Mouse (Mus musculus) left cerebral cortex, adult 18-20 months (tissue): Measurements from ENCODE around the gene Fastkd1. TPM values are rescaled to one million over a fixed set of nuclear protein-coding genes. Genes with fewer than 3 reads are reported as not detected.
"Not testable (repeated sequence)": the region's sequence is repeated elsewhere in the genome, so short reads cannot be mapped to it uniquely, and the experiment has no call there.

Experiments used
- DNase-seq, 2 experiments: peaks; one replicate each; pipeline ENCODE4 v3.0.0; 2021 to 2022; ENCODE audit warnings: low spot score in 2 of 2, mixed read lengths in 1 of 2
- long read RNA-seq, 2 experiments: library from polyadenylated mRNA; stranded (forward); transcript quantifications; one replicate each; pipeline ENCODE4 v2.0.0; 2021
- total RNA-seq, 2 experiments: library from RNA; stranded (reverse); gene quantifications; 2 replicates each; pipeline ENCODE4 v1.2.3; 2021

Gene Fastkd1
- total RNA-seq, result 10 to 100 TPM; 14.4 to 15.4 TPM
- long read RNA-seq, experiment 1, partial matches to known transcripts, result 4 of 9 reads
- long read RNA-seq, experiment 1, other reads (novel, unspliced or antisense), result 1 of 9 reads
- long read RNA-seq, experiment 2, partial matches to known transcripts, result 2 of 4 reads
- long read RNA-seq, experiment 2, other reads (novel, unspliced or antisense), result 0 of 4 reads

- DNase-seq, result peak; percentile 84 to 92
Observed at GRCm38 (mm10) chr2:69712981-69713625, at the start of gene Fastkd1. Fastkd1 (minus strand) TSS chr2:69713516.

GRCm38 (mm10) chr2:69760980-69761379 is 47.7 kb upstream of the Fastkd1 start:
- no peak for DNase-seq

- DNase-seq, result no peak
Observed at GRCm38 (mm10) chr2:69745091-69745490, 31.8 kb upstream of the Fastkd1 start.

DNA sequence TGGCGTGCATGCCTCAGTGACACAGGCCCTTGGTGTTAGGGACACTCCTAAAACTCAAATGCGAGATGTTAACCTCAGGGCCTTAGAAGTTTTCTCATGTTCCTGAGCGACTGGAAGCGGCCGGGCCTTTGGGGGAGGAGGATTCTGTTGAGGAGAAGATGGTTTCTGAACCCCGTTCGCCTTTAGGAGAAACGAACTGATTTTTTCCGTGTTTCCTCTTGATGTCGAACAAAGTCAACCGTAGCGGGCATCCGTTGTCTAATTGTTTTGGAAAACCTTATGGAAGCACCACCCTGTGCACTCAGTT is 10.2 kb upstream of the Fastkd1 start:
- DNase-seq, result no peak

GRCm38 (mm10) chr2:69722650-69723518 is 9.6 kb upstream of the Fastkd1 start:
- peak; percentile 95 to 96 for DNase-seq

DNA sequence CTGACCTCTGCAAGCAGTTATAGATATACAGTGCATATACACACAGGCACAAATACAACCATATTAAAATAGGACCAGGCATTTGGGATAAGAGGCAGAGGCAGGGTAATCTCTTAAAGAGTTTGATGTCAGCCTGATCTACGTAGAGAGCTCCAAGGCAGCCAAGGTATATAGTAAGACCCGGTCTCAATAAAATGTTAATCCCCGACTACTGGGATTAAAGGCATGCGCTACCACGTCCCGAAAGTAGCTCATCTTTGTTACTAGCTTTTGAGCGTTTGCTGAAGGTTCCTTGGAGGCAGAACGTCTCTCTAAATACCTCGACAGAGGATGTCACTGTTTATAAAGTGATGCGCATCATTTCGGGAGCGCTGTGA is 8.9 kb upstream of the Fastkd1 start, which contains the start of gene Ppig:
Ppig (plus strand) TSS at position 273 of the 377 bp plus-strand sequence.
- DNase-seq, result no peak

GRCm38 (mm10) chr2:69719121-69719520 is 5.8 kb upstream of the Fastkd1 start:
- DNase-seq, result no peak

DNA sequence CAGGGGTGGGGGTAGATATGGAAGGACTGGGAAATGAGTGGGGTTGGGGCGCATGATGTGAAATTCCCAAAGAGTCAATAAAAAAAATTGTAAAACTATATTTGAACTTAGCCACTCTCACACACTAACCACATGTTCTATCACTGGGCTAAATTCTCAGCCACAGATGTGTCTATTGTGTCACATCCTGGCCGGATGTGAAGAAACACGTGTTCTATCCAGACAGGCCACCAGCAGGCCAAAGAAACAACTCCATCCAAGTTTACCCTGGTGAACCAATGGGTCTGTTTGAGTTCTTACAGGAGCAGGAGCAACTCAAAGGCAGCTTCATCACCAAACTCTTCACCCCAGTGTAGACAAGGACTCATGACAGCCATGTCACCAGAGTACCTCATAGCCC is 3.2 kb upstream of the Fastkd1 start:
- no peak for DNase-seq

DNA sequence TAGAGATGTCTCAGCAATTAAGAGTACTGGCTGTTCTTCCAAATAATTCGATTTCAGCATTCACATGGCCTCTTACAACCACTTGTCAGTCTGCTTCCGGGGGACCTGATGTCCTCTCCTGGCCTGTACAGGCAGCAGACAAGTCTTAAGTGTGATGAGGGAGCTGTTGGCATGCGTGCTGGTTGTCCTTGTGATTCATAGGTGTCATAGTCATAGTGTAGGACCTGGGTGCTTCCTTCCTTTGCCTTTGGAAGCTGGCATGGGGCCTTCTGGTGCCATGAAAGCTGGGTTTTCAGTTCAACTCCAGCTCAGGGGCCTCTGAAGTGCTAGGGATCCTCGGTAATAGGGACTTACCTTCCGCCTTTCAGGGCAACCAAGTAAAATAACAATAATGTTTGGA is 810 bp upstream of the Fastkd1 start:
- DNase-seq, result no peak

DNA sequence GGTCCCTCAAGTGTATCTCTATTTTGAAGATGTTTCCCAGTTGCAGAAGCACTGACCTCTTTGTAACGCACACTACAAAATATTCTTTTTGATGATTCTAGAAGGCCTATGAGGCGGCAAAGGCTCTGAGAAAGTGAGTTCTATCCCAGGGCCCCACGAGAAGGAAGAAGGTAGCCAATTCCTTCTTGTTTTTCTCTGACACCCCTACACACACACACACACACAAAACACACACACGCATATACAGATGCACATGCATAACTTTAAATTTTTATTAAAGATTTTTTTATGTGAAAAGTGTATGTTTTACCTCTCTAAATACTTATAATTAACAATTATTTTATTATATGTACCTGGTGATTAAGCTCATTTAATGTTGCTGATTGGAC is 304 bp upstream of the Fastkd1 start:
- DNase-seq, result no peak

GRCm38 (mm10) chr2:69712171-69712570 is 1.1 kb downstream of the Fastkd1 start:
- peak; percentile 22 to 27 for DNase-seq

- DNase-seq, result no peak
Observed at GRCm38 (mm10) chr2:69700446-69700845, 12.9 kb downstream of the Fastkd1 start.

GRCm38 (mm10) chr2:69693501-69693900 is 19.8 kb downstream of the Fastkd1 start:
- DNase-seq, result no peak

DNA sequence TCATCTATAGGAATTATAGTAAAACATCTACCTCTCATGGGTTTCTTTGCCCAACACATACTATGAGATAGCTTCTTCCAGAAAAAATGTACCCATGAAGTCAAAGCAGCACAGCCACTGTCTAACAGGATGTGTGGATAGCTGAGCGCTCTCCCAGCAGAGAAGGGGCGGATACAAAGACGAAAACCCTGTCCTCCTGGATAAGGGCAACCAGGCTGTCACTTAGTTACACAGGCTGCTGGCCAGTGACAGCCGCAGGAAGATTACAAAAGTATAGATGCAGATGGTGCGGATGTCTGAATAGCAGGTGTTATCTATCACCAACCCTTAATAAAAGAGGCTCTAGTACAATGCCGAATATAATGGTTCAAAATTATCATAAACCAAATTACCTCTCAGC is 22.5 kb downstream of the Fastkd1 start:
- DNase-seq, result no peak

GRCm38 (mm10) chr2:69690214-69690613 is 23.1 kb downstream of the Fastkd1 start:
- DNase-seq, result no peak

DNA sequence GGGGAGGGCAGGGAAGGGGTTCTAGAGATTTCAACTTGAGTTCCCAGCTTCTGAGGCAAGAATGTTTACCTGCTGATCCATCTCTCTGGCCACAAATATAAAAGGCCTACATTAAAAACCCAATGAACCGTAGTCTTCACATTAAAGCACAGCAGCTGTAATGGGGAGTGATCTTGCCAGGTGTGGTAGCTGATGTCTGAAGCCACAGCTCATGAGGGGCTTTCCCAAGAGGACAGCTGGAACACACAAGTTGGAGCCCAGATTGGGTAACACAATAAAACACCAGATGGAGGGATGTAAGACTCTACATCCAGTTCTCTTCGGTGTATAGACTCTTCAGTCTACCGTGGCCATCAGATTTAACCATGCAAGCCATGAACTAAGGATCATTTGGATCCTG is 28.8 kb downstream of the Fastkd1 start:
- DNase-seq, result no peak

- DNase-seq, result no peak
Observed at GRCm38 (mm10) chr2:69683036-69683805, 30.1 kb downstream of the Fastkd1 start.

DNA sequence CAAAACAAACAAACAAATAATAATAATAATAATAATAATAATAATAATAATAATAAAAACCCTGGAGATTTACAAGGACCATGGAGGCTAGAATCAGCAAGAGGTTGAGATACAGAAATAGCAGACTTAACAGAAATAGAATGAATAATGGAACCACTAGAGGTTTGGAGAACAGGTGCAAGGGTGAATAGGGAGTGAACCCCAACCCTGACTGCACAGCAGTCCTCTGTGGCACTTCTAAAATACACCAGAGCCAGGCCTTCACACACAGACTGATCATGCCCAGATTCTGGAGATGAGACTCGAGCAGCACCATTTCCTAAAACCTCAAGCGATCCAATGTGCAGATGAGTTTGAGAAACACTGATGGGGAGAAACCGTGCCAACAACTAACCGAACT is 31.4 kb downstream of the Fastkd1 start:
- no peak for DNase-seq

- DNase-seq, result no peak
Observed at GRCm38 (mm10) chr2:69679990-69680389, 33.3 kb downstream of the Fastkd1 start.

- not testable (repeated sequence) for DNase-seq
Observed at GRCm38 (mm10) chr2:69677215-69677614, 36.1 kb downstream of the Fastkd1 start.

DNA sequence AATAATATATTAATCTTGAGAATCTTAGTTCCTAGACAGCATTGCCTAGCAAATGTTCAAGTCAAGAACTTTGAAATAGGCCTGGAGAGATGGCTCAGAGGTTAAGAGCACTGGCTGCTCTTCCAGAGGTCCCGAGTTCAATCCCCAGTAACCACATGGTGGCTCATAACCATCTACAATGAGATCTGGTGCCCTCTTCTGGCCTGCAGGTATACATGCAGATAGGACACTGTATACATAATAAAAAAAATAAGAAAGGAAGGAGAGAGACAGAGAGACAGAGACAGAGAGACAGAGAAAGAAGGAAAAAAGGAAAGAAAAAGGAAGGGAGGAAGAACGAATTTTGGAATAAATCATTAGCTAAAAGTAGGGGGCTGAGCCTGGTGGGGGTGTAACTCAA is 36.6 kb downstream of the Fastkd1 start:
- DNase-seq, result no peak

DNA sequence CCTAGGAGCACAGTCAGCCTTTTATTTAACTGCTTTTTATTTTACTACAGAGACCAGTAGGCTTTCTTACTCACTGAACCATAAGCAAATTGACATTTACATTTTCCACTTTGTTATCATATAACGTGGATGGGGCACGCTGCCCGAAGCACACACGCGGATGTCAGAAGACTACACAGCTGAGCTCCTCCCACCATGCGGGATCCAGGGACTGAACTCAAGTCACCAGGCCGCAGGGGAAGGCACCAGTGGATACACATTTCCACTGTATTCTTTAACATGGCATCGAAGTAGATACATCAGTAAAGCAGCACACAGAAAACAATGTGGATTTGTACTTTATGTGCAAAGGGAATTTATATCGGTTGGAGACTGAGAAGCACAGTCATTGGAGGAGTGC is 38.0 kb downstream of the Fastkd1 start:
- DNase-seq, result no peak
